Mouse (Mus musculus) layer of hippocampus, postnatal 25 days (tissue): ENCODE results near the gene Kctd7. TPM values are rescaled to one million over a fixed set of nuclear protein-coding genes. Genes with fewer than 3 reads are reported as not detected.

Experiments
- DNase-seq, 2 experiments: peaks; one replicate each; pipeline ENCODE4 v3.0.0; 2022; ENCODE audit warnings: mixed read lengths in 2 of 2, low spot score in 1 of 2; ENCODE audit errors: extremely low spot score in 1 of 2
- total RNA-seq, 2 experiments: library from RNA; stranded (reverse); gene quantifications; 2 replicates each; pipeline ENCODE4 v1.2.3; 2021

The Kctd7 gene
- total RNA-seq, 2 experiments from 2014 or later = 12.9 to 13.1 TPM

GRCm38 (mm10) chr5:130142041-130142440 lies 2.6 kb upstream of the Kctd7 start:
- no peak for DNase-seq

- no peak for DNase-seq
These were observed 1.6 kb upstream of the Kctd7 start for GRCm38 (mm10) chr5:130143101-130143500.

- DNase-seq = peak; percentile 55 to 61
These were observed 706 bp upstream of the Kctd7 start for GRCm38 (mm10) chr5:130143977-130144333.

GRCm38 (mm10) chr5:130145961-130146360 lies 1.3 kb downstream of the Kctd7 start:
- DNase-seq = no peak

- no peak for DNase-seq
These were observed 5.2 kb downstream of the Kctd7 start for GRCm38 (mm10) chr5:130149726-130150310.

GRCm38 (mm10) chr5:130154286-130154685 lies 9.6 kb downstream of the Kctd7 start:
- DNase-seq = no peak

- no peak for DNase-seq
These were observed 13.9 kb downstream of the Kctd7 start for GRCm38 (mm10) chr5:130158545-130158944.

- no peak for DNase-seq
These were observed 15.1 kb downstream of the Kctd7 start for GRCm38 (mm10) chr5:130159761-130160201.

- DNase-seq = peak; percentile 49 to 92
These were observed 19.0 kb downstream of the Kctd7 start for GRCm38 (mm10) chr5:130163670-130164069.

- DNase-seq = no peak
These were observed 20.6 kb downstream of the Kctd7 start for GRCm38 (mm10) chr5:130165213-130165612.

- DNase-seq = no peak
These were observed 24.4 kb downstream of the Kctd7 start for GRCm38 (mm10) chr5:130169109-130169508.

GRCm38 (mm10) chr5:130170666-130171422 lies 26.2 kb downstream of the Kctd7 start:
- no peak for DNase-seq

GRCm38 (mm10) chr5:130171423-130171954 lies 26.8 kb downstream of the Kctd7 start, which contains the start of gene Rabgef1:
Gene Rabgef1 (plus strand): TSS chr5:130171798.
- DNase-seq = peak; percentile 86 to 93

GRCm38 (mm10) chr5:130171956-130172601 lies 27.4 kb downstream of the Kctd7 start:
- DNase-seq = peak in 1 of 2 experiments; percentile 6

GRCm38 (mm10) chr5:130173012-130173411 lies 28.4 kb downstream of the Kctd7 start:
- no peak for DNase-seq

- no peak for DNase-seq
These were observed 33.2 kb downstream of the Kctd7 start for GRCm38 (mm10) chr5:130177871-130178270.

GRCm38 (mm10) chr5:130180362-130180761 lies 35.7 kb downstream of the Kctd7 start:
- no peak for DNase-seq

GRCm38 (mm10) chr5:130181740-130182540 lies 37.3 kb downstream of the Kctd7 start:
- no peak for DNase-seq

- DNase-seq = no peak
These were observed 37.8 kb downstream of the Kctd7 start for GRCm38 (mm10) chr5:130182541-130182821.

GRCm38 (mm10) chr5:130184193-130184856 lies 39.7 kb downstream of the Kctd7 start:
- DNase-seq = no peak
